Mouse (Mus musculus): ENCODE results near the gene Ilf2.
A peak's percentile ranks its signal among the peaks of the same experiment; 100 is the strongest.

Ilf2 gene

DNA sequence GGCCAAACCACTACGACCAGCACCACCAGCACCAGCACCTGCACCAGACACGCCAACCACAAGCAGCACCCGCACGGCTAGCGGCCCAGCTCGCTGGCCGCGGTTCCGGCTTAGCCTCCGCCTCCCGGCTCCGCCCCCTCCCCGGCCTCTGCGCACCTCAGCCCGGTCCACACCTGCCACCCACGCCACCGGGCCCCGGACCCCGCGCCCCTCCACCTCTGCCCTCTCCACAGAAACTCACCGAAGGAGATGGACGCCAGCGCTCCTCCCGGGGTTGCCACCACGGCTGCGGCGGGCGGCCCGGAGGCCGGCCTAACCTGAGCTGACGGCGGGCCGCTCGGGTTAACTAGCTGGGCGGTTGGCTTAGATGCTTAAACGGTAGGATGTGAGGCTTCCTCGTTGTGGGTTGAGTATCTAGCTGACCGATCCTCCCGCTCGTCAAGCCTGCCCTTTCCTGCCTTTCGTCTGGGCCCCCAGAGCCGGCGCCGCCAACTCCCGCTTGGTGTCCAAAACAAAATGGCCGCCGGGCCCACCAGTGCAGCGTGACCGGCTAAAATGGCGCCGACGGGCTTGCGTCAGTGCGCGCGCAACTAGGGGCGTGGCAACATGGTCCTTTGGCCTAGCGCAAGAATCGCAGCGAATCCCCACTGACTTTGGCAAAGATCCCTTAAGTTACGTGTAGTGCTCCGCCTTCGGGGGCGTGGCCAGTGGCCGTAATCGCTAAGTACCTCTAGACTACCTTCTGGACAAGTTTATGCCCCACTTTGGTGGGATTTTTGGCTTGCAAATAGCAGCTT is 33.2 kb downstream of the Ilf2 start, which contains the start of gene Chtop:
Gene Chtop, minus strand, starts transcription at position 549 of the 797 bp plus-strand sequence.
- DNase-seq (ENCODE audit: low read depth, low spot score) = peak; percentile 97

DNA sequence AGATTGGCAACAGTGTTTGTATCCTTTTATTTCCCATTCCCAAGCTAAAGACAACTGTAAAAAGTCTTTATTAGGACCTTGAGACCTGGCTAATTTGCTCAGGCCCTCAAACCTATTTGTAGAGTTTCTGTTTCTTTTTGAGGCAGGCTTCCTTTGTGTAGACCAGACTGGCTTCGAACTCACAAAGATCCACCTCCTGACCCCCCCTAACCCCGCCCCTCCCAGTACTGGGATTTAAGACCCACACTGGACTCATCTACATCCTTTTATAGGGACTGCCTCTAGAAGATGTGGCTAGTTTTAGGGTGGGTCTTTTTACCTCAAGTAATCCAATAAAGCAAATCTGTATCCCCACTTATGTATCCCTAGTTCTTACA is 33.8 kb downstream of the Ilf2 start:
- no peak for DNase-seq (ENCODE audit: low read depth, low spot score)

DNA sequence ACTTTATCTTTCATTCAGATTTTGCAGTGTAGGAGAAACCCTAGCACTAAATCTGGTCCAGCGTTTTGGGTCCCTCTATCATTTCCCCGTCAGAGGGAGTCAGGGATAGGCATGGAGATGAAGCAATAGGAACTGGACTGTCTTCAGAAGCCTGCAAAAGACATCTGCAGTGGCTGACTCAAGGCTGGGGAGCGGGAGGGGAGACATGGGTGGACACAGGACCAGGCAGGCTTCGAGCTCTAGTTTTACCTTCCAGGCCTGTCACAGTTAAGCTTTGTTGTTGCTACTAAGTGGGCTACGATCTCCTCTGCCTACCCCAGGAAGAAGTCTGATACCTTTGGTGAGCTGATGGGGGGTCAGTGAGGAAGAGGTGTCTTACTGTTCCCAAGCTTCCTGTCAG is 36.4 kb downstream of the Ilf2 start:
- DNase-seq (ENCODE audit: low read depth, low spot score) = no peak

DNA sequence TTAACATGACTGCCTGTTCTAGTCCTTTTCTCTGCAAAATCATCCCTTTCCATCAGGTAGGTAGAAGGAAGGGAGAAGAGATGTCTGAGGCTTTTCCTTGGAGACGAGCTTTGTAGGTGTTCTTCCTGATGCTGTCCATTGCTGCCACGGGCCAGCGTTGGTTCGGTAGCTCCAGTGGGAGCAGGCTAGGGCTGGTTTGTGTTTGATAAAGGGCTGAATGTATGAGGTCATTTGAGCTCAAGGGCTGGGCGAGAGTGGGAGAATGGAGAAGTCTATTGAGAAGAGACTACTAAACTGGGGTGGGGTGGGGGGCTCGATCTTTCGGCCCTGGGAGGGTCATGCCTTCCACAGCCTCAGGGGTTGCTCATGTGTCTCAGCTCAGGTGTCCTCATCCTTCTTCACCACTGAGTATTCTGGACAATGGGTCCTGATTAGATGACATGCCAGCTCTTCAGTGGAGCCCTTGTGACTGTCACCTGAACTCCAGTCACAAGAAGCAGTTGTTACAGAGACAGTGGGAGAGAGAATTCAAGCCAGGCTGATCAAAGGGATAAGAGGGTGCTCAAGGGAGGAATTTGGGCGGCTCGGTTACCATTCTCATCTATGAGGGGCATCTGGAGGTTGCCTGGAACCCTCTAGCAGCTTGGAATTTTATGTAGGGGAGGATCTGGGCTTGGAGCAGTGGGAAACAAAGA is 37.2 kb downstream of the Ilf2 start:
- no peak for DNase-seq (ENCODE audit: low read depth, low spot score)

DNA sequence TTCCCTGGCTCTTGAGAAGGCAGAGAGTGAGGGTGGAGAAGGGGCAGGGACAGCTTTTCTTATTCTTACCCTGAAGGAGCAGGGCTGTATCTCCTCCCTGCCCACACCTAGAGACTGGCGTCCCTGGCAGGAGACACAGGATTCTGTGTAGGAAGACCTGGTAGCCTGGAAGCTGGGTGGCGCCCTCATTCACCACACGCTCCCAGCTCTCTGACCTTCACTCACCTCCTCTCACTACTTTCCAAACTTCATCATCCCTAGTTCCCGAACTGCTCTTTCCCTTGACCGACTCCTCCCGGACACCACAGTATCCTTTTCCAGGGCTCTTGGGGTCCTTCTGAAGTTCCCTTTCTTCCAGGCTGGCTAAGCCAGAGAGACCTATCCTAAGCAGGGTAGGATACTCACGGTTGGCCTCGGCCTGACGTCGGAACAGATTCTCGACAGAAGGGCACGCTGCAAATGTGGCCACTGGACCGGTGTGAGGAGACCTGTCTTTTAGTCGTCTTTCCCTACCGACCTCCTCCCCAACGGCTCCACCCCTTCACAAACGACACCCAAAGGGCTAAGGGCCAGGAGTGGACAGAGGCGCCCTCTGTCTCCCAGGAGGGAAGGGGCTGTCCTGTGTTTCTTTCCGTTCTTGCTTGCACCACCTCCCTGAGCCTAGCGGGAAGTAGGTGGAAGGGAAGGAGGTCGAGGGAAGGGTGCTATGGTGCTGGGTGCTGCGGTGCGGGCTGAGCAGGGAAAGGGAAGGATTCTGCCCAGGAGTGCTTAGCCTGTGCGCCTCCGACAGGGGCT is 38.1 kb downstream of the Ilf2 start, which contains the start of the genes S100a1 and S100a13:
Gene S100a1, minus strand, starts transcription at position 597 of the 795 bp plus-strand sequence.
Gene S100a13, plus strand, starts transcription at position 640 of the 795 bp plus-strand sequence.
- DNase-seq (ENCODE audit: low read depth, low spot score) = no peak

DNA sequence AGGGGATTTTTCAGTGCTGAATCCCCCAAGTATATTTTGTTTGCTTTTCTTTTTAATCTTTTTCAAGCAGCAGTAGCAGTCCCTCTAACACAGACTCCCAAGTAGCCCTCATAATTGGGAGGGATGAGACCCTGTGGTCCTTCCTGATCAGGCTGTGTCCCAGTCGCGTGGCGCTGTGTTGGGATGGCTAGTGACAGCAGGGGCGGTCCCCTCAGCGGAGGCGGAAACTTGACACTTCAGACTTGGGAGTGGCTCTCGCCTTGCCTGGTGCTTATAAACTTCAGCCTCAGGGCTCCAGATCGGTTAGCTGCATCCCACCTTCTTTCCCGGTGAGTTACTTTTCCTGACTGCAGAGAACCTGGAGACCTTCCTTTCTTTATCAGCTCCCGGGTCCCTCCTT is 38.8 kb downstream of the Ilf2 start:
- no peak for DNase-seq (ENCODE audit: low read depth, low spot score)

DNA sequence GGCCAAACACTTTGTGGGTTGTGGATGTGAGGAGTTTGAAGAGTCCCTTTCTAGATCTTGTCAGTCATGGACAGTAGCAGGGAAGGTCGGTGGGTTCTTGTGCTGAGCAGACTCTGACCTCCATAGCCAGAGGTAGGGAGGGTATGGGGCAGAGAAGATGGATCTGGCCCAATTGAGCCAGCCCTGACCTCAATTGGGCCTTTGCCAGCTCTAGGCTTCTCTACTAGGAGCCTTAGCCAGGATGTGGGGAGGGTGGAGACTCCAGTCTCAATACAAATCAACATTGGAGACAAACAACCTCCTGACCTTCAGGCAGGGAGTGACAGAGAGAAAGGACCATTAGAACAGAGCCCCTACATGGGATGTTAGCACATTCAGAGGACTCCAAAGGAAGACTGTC is 39.3 kb downstream of the Ilf2 start:
- no peak for DNase-seq (ENCODE audit: low read depth, low spot score)

DNA sequence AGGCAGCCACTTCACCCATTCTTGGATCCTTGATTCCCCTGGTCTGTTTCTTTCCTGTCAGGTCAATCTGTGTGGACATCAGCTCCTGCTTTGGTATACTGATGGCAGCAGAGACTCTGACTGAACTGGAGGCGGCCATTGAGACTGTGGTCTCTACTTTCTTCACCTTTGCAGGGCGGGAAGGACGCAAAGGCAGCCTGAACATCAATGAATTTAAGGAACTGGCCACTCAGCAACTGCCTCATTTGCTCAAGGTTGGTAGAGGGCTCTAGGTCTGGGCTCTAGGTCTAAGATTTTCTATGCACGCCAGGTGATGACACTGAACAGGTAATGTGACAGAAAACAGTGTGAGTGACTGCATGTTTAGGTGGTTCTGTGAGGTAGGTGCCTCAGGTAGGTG is 39.9 kb downstream of the Ilf2 start:
- DNase-seq (ENCODE audit: low read depth, low spot score) = no peak

DNA sequence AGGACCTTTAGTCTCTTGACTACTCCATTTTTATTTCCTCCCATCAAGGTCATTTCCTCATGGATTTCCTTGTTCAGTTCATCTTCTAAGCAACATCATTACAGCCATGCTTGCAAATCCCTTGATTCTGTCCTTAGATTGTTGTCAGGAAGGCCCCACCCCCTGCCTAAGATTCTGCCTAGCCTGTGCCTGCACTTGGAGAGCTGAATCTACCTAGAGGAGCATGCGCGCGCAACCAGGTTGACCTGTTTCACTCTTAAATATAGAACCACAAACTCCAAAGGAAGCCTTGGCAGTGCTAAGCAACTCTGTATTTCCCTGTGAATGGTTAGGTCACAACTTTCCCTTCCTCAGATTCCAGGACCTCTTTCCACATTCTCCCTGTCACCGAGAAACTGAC is 41.8 kb downstream of the Ilf2 start:
- DNase-seq (ENCODE audit: low read depth, low spot score) = no peak

DNA sequence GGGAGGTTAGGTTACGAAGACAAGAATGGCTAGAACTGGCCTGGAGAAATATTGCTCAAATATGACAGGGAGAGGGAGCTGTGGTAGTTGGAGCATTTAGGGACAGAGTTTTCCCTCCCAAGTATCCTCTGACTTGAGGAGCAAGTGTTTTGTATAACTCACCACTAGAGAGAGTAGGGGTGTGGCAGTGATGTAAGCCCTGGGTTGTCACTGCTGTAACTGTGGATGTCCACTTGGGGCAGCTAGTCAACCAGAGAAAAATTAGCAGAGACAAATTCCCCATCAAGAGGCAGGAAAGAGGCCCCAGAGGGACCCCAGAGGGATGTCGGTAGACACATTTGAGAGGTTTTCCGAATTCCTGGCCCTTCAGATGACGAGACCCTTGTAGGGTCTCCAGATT is 49.5 kb downstream of the Ilf2 start:
- DNase-seq (ENCODE audit: low read depth, low spot score) = no peak

DNA sequence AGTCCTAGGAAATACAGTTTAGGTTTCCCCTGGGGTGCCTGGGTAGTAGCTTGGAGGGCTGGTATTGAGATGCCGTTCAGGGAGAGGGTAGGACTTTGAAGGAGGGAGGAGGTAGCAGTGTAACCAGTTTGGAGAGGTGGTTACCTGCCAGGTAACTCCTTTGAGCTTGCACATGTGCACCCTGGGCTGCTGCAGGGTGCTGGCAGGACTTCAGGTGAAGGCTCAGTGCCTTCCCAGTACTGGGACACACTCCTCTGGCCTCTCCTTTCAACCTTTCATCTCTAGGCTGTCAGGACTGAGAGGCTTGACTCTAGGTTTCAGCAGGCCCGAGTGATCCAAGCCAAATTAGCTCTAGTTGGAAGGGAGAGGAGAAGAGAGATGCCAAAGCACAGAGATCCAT is 50.1 kb downstream of the Ilf2 start:
- no peak for DNase-seq (ENCODE audit: low read depth, low spot score)

DNA sequence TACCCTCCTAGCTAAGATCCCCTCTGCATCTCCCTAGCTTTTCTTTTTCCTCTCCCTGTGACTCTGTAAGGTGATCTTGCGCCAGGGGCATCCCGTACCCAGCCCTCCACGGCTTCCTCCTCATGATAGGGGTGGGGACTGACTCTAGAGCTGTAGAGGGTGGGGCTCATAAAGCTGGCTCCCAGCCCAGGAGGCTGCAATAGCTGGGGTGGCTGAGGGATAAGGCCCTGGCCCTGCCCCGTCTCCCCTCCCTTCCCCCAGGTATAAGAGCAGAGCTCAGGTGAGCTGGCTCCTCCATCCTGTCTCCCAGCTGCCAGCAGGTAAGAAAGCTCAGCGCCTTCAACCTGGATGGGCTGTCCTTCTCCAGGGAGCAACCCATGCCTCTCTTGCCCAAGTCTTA is 50.7 kb downstream of the Ilf2 start, which contains the start of gene S100a14:
Gene S100a14, plus strand, starts transcription at position 277 of the 400 bp plus-strand sequence.
- DNase-seq (ENCODE audit: low read depth, low spot score) = no peak

DNA sequence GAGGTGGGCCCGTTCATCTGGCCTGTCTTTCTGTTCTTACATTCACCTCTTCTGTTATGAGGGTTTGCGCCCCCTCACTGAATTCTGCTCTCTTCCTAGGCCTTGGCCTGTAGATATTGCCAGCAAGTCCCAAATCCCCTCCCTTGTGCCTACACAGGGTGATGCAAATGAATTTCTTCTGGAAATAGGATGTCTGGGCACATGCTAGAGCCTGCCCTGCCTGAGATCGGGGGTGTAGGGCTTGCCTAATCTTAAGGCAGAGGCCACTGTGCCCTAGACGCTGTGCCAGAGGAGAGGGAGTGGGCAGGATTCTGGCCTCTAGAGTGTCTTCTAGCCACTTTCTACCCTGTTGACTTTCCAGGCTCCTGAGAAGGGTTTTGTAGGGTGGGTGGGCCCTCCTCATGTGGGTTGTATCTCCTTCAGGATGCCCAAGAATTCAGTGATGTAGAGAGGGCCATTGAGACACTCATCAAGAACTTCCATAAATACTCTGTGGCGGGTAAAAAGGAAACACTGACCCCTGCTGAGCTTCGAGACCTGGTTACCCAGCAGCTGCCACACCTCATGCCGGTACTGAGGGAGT is 51.5 kb downstream of the Ilf2 start:
- no peak for DNase-seq (ENCODE audit: low read depth, low spot score)

DNA sequence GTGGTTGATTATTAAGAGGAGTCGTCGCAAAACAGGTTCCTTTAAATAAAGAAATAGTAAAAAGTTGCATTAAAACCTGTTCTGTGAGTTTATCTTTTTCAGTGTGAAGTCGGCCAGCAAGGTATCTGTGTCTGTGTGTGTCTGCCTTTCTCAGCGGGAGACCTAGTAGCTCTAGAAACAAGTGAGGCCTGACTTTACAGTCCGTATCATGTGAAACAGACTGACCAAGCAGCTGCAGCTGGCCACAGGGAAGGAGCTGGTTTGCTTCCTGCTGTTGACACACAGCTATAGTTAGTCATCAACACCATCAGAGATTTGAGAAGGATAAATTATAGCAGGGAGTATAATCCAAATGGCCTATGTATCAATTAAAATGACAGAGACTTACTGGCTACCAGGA is 55.8 kb downstream of the Ilf2 start:
- no peak for DNase-seq (ENCODE audit: low read depth, low spot score)

DNA sequence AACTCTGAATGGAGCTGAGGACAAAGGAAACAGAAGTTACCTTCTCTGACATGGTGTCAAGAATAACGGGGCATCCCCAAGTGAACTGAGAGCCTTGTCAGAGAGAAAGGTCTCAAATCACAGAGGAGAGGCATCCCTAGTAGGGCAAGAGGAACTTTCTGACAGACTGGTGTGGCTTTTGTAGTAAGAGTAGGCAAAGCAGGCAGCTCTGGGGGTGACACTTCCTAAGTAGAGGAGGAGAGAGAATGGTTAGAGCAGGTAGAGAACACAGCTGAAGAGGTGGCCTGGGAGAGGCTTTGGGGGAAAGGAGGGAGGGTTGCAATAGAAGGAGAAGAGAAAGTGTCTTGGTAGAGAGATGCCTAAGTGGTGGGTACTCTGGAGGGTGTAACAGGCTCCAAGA is 59.5 kb downstream of the Ilf2 start:
- no peak for DNase-seq (ENCODE audit: low read depth, low spot score)

DNA sequence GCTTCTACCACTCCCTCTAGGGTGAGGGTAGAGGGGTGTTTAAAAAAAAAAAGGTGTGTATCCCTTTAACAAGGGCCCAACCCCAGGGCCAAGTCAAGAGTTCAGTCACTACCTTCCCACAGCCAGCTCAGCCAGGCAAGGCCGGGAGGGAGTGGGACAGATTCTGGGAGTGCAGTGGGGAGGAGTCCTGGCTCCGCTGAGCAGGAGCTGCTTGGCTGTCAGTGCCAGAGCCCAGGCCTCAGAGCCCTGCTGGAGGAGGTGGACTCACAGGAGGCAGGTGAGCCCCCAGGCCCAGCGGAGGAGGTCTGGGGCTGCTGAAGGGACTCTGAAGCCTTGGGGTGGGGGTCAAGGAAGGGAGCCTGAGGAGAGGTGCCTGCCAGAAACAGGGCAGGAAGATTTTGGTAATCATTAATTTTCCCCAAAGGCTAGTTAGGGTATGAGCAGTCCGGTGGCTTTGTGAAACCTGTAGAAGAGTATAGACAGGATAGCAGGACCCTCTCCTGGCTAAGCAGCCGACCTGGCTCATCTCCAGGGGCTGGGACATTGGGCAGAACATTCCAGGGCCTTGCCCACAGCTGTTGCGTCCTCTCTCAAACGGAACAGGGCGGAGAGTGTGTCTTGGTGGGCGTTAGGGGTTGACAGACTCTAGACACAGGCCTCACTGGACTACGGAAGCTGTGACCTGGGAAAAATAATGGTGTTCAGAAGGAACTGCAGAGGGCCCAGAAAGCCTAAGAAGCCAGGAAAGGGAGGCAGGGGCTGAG is 61.4 kb downstream of the Ilf2 start, which contains the start of gene S100a16:
Gene S100a16, plus strand, starts transcription at position 114 of the 764 bp plus-strand sequence.
- no peak for DNase-seq (ENCODE audit: low read depth, low spot score)

DNA sequence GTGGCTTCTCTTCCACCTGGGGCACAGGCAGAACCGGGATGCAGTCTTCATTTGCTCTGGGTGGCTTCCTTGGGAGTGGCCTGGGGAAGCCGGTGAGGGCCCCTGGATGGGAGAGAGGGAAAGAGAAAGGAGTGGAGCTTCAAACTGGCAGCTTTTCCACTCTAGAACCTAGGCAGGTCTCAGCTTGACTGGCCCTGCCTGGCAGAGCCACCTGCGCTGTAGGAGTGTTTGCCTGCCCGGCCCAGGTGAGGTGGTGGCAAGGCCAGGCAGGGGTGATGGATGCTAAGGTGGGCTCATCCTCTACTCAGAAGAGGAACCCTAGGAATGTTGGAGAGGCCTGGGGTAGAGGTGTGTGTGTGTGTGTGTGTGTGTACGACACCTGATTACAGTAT is 62.0 kb downstream of the Ilf2 start:
- no peak for DNase-seq (ENCODE audit: low read depth, low spot score)

Data from retina, adult 2 months (tissue).